Mouse (Mus musculus): ENCODE data around the gene Ergic1.

The Ergic1 gene

DNA sequence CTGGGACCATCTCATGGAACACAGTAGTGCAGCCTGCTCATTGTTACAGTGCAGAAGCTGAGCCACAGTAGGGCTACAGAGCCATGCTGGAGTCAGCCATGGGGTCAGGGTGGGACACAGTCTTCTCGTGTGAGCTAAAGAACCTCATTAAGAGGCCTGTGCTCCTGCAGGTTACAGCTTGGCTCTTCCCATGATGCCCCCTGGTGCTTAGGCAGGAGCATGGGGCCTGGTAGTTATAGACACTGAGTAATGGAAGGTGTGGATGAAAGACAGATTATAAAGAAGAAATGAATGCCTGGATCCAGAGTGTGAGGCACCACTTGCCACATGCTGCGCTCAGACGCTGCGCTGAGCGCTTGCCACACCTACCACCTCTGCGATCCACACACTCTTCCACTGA is 67.2 kb downstream of the Ergic1 start:
- DNase-seq (ENCODE audit: low read depth), result no peak

DNA sequence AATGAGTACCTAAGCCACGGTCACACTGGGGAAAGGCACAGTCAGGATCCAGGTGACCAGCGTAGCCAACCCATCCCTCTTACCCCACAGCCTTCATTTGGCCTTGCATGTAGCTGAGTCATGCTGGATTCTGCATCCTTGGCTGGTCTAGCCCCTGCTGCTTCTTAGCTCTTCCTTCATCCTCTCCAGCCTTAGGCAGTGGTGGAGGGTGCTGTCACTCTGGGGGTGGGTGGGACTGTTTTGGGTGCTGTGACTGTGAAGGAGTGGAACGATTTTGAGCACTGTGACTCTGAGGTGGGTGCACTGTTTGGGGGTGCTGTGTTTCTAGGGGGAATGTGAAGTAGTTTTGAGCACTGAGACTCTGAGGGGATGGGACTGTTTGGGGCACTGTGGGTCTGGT is 67.6 kb downstream of the Ergic1 start:
- no peak for DNase-seq (ENCODE audit: low read depth)

DNA sequence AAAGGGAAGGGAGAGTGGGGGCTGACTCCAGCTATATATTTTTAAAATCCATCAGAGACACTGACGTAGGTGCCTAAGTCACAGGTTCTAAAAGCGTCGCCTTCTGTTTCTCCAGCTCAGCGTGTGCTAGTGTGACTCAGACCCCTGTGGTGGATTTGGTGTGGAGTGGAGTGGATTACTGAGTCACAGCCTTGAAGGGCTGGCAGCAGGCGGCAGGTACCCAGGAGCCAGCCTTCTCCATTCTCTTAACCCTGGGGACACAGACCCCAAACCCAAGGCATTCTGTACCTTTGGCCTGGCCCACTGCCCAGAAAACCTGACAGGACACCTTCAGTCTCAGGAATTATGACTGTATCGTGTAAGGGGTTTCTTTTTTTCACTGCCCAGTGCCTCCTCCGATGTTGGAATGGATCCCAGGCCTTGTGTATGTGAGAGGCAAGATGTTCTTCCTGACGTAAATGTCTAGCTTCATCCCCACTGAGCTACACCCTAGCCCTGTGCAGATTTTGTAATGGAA is 70.6 kb downstream of the Ergic1 start:
- DNase-seq (ENCODE audit: low read depth), result no peak

DNA sequence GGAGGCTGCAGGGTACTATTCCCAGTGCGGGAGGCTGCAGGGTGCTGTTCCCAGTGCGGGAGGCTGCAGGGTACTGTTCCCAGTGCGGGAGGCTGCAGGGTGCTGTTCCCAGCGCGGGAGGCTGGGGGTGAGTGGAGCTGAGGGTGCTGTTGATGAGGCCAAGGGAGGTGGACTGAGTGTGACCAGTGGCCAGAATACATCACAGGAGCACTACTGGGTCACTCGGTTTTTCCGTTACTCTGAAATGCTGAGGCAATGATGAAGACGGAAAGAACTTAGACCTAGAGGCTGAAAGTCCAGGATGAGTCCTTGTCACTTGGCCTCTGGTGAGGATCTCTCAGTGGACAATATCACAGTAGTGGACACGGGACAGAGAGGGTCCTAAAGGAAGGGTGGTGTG is 71.9 kb downstream of the Ergic1 start:
- no peak for DNase-seq (ENCODE audit: low read depth)

DNA sequence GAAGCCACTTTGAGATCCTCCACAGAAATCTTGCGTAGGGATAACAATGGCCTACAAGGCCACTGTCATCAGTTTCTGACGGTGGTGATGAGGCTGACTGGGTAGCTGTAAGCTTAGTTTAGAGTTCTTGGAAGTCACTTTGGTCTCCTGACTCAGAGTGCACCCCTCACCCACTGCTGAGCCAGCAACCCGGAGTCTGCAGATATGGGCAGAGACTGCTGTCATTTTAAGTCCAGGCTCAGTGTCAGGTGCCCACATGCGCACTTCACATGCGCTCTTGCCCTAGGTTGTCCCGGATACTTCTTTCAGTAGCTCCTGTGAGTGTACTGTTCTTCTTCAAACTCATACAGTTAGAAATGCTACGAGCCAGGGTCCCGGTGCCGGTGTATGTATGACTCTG is 72.6 kb downstream of the Ergic1 start:
- no peak for DNase-seq (ENCODE audit: low read depth)

DNA sequence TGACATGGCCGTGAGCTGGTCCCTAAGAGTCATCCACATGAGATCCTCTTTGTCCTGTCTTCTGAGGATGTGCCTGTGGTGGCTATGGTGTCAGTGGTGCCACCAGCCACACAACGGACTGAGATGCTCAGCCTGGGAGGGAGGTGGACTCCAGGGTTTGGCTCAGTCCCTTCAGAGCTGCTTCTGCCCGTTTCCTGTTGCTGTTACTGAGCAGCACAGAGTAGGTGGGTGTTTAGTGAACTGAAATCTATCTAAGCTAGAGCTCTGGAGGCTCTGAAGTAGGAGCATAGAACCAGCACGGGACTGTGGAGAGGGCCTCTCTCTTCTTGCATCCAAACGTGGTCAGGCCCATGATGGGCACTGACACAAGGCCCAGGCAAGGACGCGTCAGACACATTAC is 73.2 kb downstream of the Ergic1 start:
- DNase-seq (ENCODE audit: low read depth), result no peak

DNA sequence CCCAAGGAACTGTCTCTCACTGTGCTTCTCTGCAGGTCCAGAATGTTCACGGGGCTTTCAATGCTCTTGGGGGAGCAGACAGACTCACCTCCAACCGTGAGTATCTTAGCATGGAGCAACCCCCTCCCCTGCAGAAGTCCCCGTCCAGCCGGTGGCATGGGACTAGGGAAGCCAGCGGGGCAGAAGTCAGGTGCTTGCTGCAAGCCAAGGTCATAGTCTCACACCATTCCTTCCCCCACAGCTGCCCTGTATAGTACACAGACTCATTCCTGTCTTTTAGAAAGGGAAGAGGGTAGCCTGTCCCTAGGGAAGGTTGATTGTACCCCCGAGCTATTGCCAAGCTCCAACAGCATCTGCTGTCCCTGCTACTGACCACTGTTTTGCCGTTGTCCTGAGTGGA is 74.7 kb downstream of the Ergic1 start:
- no peak for DNase-seq (ENCODE audit: low read depth)

DNA sequence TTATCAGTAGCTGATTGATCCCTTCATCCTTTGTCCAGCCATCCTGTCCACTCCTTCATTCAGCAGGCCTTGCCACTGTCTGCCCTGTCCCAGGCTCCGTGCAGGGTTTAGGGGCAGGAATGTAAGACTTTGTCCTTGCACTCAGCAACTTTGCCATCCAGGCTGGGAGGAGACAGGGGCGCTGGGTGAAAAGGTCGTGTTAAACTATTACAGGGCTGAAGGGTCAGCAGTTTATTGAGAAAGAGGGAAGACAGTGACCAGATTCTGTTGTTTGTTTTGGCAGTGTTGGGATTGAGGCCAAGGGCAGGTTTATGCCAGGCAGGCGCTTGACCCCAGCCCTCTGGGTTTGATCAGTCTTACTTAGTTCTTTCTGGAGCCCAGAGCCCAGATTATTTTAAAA is 76.6 kb downstream of the Ergic1 start:
- no peak for DNase-seq (ENCODE audit: low read depth)

DNA sequence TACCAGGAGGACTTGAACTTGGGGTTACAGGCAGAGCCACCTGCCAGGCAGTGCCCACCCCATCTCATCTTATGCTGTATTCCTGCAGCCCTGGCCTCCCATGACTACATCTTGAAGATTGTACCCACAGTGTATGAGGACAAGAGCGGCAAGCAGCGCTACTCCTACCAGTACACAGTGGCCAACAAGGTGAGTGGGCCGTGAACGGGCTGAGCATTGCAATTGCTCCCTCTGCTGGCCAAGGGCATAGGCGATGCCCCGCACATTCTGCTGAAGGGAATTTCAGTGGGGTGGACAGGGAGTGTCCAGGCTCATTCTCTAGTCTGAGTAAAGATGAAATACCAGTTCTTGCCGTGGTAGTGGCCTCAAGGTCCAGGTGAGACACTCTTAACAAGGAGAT is 77.4 kb downstream of the Ergic1 start:
- DNase-seq (ENCODE audit: low read depth), result peak; percentile 55

DNA sequence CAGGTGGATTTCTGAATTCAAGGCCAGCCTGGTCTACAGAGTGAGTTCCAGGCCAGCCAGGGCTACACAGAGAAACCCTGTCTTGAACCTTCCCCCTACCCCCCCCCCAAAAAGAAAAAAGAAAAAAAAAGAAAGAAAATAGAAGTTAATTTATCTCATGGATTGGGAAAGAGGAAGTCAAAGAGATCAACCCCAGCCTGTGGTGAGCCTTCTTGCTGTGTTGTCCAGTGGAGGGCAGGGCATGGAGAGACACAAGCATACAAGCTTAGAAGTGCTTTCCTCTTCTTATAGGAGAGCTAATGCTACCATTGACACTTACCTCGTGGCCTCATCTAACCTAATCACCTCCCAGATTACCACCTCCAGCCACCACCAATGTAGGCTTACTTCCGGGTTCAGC is 78.5 kb downstream of the Ergic1 start:
- DNase-seq (ENCODE audit: low read depth), result no peak

DNA sequence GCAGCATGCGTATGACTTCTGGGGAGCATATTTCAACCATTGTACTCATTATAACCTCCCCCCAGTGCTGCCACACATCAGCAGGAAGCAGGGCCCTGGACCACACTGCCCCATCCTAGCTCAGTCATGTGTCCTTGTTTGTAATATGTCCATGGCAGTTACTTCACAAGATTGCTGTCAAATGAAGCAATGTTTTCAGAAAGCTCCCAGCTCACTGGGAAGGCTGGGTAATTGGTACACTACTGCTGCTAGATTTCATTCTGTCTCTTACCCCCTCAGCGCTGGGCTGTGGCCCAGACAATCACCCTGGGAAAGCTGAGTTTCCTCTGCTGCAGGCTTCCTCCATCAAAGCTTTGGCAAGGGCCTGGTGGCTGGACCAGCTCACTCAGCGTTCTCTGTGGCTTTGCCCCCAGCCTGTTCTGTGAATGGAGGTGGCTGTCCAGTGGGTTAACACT is 79.0 kb downstream of the Ergic1 start:
- DNase-seq (ENCODE audit: low read depth), result no peak

DNA sequence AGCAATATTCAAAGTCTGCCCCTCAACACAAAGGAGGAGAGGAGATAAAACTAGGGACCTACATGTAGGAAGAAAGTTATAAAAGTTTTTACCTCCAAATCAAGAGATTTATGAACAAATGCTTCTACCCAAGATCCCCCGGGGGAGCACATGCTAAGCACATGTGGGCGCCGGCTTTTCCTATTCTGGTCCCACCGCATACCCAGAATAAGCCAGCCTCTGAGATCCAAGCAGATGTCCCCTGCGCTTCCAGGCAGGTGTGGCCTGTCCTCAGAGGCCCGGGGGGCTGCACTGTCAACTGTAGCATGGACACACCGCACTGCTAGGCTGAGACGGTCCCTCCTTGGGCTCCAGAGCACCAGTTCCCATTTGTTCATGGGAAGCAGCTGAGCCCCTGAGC is 82.2 kb downstream of the Ergic1 start:
- DNase-seq (ENCODE audit: low read depth), result no peak

DNA sequence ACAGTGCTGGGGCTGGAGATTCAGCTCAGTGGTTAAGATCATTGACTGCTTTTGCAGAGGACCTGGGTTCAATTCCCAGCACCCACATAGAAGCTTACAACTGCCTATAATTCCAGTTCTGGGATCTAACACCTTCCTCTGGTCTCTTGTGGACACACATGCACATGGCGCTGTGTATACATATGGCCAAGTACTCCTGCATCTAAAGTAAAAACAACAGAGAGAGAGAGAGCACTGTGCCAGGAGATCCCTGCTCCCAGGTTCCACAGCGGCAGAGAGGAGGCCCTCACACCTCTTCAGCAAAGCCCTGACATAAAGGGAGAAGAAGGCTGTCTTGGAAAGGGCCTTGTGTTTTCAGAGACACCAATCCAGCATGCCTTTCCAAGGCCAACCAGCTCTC is 82.7 kb downstream of the Ergic1 start:
- no peak for DNase-seq (ENCODE audit: low read depth)

DNA sequence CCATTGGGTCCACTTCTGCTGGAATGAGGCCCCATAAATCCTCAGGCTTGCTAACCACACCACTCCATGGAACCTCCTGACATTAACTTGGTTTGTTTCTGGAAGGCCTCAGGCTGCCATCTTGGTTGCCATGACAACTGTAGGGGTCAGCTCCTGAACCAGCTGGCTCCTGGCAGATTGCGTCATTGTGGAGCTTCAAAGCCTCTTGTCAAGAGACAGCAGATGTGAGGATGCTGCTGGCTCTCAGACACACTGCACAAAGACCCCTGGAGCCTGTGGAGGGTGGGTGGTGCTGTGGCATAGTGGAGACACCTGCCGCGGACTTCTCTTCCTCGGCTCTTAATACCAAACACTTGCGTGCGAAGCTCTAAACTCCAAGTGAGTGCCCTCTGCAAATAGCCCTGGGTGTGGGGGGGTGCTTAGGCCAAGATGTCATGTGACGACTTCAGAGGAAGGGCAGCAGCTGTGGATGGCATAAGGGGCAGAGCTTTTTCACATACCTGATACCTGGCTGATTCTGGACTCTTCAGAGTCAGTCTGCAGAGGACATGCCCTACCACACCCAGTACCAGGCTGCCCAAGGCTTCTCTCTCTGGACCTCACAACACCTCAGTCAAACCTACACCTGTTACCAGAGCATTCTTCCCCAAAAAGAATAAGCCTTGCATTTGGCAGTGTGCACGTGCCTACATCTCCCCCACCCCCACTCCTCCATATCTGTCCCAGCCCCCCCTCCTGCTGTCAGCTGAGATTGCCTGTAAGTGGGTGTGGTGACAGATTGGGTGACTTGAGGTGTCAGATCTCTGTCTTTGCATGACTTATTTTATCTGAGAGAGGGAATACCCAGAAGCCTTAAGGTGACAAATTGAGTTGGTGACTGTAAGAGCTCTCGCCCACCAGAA is 83.5 kb downstream of the Ergic1 start:
- DNase-seq (ENCODE audit: low read depth), result no peak

DNA sequence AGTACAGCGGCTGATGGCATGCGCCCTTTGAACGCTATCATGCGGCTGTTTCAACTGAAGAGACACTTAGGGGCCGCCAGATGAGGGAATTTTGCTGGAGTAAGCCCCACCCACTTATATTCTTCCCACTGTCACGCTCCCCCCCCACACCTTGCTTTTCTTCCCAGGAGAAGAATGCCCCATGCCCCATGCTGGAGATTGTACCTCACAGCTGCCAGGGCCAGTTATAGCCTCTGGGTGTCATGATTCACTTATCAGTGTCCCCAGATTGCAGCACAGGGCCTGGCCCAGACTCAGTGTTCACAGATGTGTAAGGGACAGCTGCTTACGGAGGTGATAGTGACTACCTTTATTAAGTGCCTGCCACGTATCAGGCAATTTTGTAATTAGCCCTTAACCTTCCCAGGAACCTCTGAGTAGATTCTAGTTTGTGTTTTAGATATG is 84.1 kb downstream of the Ergic1 start:
- no peak for DNase-seq (ENCODE audit: low read depth)

DNA sequence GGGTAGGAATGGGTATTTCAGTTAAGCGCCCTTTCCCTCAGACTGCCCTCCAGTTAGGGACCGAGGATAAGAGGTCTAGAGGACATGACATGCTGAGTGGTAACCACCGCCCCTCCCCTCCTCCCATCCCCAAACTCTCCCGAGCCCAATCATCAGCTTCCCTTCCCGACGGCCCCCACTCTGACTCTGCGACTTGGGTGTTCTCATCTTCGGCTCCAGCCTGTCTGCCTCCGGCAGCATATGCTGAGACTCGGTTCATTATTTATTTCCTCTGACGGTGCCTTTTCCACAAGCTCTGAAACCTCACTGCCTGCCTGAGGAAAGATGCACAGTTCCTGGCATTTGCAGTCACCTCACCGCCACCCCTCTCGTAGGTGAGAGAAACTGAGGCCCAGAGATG is 86.0 kb downstream of the Ergic1 start:
- no peak for DNase-seq (ENCODE audit: low read depth)

DNA sequence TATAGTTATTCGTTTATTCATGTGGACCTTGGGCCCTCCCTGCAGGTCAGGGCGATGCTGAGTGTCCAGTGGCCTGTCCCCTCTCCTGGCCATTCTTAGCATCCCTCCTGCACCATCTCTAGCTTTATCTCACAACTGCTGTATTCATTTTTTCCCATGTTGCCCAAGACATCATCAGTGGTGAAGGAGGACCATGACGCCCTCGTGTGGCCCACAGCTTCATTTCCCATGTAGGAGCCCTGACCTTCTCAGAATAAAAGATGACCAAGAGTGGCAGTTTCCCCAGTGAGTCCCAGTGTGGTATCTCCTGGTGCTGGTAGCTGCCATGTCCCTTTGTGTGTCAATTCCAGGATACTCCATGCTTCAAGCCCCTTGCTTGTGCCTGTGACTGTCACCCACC is 88.3 kb downstream of the Ergic1 start:
- DNase-seq (ENCODE audit: low read depth), result no peak

DNA sequence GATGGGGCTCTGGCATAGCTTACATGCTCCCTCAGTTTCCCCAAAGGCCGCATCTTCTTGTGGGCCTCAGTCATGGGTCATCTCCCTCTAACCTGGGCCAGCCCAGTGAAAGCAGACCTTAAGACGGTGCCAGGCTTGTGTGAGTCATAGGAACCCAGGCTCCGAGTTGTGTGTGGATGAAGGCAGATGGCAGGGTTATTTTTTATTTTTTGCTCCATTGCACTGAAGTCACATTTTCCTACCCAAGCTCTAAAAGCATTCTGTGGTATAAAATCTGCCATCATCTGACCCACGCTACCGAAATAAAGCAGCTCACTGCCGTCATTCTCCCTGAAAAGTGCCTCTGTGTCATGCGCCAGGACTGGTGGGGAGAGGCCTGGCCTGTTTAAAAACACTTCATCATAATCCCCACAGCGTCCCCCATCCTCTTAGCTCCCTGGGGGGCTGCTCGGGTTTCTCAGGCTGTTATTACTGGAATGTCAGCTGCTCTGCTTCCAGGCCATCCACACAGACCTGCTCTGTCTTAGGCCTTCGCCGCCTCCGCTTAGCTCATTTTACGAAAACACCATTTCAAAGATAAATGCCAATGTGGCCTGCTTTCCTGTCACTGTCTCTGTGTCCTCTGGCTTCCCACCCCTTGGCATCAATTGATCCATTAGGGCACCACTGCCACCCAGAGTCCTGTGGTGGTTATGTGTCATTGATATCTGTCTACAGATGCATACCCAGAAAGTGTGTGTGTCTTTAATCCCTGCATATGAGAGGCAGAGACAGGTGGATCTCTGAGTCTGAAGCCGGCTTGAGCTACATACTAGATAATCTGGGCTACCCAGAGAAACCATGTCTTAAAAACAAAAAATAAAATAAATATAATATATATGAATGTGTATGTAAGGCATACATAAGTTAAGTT is 89.4 kb downstream of the Ergic1 start:
- DNase-seq (ENCODE audit: low read depth), result no peak

DNA sequence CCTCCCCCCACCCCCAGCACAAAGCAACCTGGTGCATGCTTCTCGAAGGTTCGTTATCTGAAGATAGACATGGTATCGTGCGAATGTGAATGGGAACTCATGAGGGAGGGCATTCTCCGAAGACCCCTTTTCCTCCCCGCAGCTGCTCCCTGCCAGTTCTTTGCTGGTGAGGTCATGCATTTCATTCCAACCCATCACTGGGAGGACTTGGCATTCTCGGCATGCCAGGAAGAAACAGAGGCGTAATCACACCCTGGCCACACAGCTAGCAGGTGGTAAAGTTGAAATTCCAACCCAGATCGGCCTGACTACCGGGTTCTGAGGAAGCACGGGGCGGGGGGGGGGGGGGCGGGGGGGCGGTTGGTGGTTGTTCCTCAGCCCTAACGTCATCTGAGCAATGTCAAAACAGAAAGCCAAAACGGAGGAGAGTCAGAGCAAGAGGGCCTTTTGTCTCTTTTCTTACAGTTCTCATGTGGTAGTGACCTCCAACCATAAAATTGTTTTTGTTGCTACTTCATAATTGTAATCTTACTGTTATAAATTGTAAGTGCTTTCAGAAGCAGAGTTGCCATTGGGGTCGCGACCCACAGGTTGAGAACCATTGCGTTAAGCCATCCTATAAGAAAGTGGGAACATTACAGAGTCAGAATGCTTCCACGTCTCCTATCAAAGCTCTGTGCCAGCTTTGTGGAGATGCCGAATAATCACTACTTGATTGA is 97.7 kb downstream of the Ergic1 start:
- no peak for DNase-seq (ENCODE audit: low read depth)

DNA sequence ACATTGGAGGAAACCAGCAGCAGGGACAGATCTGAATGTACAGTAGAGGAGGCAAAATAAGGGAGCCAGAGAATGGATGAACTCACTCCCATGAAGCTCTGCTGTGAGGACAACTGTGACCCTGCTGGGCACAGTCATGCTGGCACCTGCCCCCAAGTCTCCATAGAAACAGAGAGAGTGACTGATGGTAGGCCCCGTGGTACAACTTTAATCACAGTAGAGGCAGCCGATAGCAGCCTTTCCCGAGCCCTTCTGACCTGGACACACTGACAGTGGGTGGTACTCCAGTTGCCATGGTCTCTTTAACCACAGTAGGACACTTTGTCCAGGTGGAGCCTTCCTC is 98.3 kb downstream of the Ergic1 start:
- no peak for DNase-seq (ENCODE audit: low read depth)

DNA sequence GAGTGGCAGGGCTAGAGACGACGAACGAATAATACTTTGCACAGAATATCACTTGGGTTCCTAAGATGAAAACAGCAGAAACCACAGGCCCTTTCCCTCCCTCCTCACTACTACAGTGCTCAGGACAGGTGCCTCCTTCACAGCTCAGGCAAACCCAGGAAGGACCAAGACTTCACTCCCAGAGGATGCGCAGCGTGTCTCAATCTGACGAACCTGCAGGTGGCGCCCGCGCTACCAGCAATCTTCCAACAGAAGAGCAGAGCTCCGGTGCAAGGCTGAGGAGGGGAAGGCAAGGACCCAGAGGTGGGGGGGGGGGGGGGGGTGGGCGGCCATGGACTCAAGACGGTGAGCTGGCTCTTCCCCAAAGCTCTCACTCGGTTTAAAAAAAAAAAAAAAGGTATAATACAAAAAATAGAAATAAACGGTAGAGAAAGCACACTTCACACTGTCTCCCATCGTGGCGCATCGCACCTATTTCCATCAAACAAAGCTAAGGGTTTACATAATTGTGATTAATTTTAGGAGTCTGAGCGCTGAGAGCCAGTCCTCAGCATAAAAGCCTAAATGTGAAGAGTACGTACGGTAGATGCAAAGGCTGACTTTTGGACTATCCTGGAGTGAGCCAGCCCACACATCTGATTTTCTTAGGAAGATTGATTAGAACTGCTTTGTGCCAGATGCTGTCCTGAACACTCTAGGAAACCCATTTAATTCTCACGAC is 99.1 kb downstream of the Ergic1 start:
- peak; percentile 71 for DNase-seq (ENCODE audit: low read depth)

DNA sequence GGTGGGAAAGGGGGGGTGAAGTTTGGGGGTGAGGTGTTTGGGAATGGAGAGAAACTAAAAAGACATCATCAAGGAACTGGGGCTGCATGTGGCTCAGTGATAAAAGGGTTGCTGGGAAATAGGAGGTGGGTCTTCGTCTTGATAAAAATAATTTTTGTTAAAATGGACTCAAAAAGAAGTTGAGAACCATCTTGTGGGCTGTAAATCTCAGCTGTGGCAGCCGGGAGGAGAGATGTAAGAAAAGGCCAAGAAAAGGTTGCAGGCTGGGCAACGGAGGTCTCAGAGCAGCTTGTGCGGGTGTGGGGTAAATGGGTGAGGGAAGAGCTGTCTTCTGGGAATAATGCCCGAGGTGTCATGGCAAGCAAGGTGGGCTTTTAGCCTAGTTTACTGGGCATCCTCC is 100.9 kb downstream of the Ergic1 start:
- DNase-seq (ENCODE audit: low read depth), result no peak

Data from c-Kit-positive CD71-negative TER-119-negative erythroid progenitor cells, embryonic 14.5 days (primary cell).